Mouse (Mus musculus) forebrain, embryonic 10.5 days (tissue): ENCODE results near the gene Rtn4rl1. TPM values are rescaled to one million over a fixed set of nuclear protein-coding genes. Genes with fewer than 3 reads are reported as not detected.
A peak's percentile ranks its signal among the peaks of the same experiment; 100 is the strongest.
"Not testable (repeated sequence)": the region's sequence is repeated elsewhere in the genome, so short reads cannot be mapped to it uniquely, and the experiment has no call there.

Experiments used
- DNase-seq: peaks from one replicate; pipeline ENCODE4 v3.0.0-alpha.2; 2017; ENCODE audit warnings: low spot score; ENCODE audit errors: extremely low spot score
- H3K27ac ChIP-seq: fragments of 300-500 bp; sonication (generic); 2 replicates; pipeline ENCODE4 v1.5.1; 2016; ENCODE audit warnings: mild to moderate bottlenecking
- H3K27me3 ChIP-seq: fragments of 300-500 bp; sonication (generic); 2 replicates; pipeline ENCODE4 v1.6.1; 2016; ENCODE audit warnings: mild to moderate bottlenecking; ENCODE audit not compliant: poor library complexity, severe bottlenecking
- H3K36me3 ChIP-seq: fragments of 300-500 bp; sonication (generic); replicated peaks from 2 replicates; pipeline ENCODE4 v1.6.1; 2016; ENCODE audit warnings: mild to moderate bottlenecking, moderate library complexity
- H3K4me1 ChIP-seq: fragments of 300-500 bp; sonication (generic); 2 replicates; pipeline ENCODE4 v1.6.1; 2016
- H3K4me3 ChIP-seq: fragments of 300-500 bp; sonication (generic); 2 replicates; pipeline ENCODE4 v1.5.1; 2016; ENCODE audit warnings: mild to moderate bottlenecking, moderate library complexity
- H3K9me3 ChIP-seq: fragments of 300-500 bp; sonication (generic); 2 replicates; pipeline ENCODE4 v1.6.1; 2016; ENCODE audit warnings: mild to moderate bottlenecking, moderate library complexity
- WGBS: fragments of 180-500 bp; shearing (Covaris S2); methylation state at CpG from one replicate; pipeline ENCODE4 v1.1.7; 2016; 5-methylcytosine and 5-hydroxymethylcytosine counted together
- polyA plus RNA-seq: library from polyadenylated mRNA; unstranded; fragments of >200 nt; fragmentation: Nextera tagmentation; extraction: Ambion mirVana; gene quantifications from 2 replicates; pipeline ENCODE4 v1.2.1, GENCODE M21; 2016

Gene Rtn4rl1
- polyA plus RNA-seq, 1 experiment from 2014 or later, result 1.1 TPM

GRCm38 (mm10) chr11:75167643-75168589 is 25.7 kb upstream of the Rtn4rl1 start:
- 3% methylated on average over 61 of the region's 63 CpGs for WGBS
- Histone ChIP-seq H3K4me3 (peak overlapping the region; percentile 57), H3K9me3 (no peaks in the 10 kb centered on the region), H3K36me3 (peaks cover 9% of the 10 kb centered on the region), H3K27ac (peak overlapping the region; percentile 67), H3K4me1 (peaks cover 82% of the 10 kb centered on the region), H3K27me3 (peaks cover 100% of the 10 kb centered on the region)
- DNase-seq, result peak; percentile 34

- Histone ChIP-seq H3K9me3 (no peaks in the 10 kb centered on the region), H3K27me3 (peaks cover 100% of the 10 kb centered on the region), H3K4me1 (peaks cover 91% of the 10 kb centered on the region), H3K36me3 (peaks cover under 1% of the 10 kb centered on the region), H3K4me3 (peak overlapping the region; percentile 57), H3K27ac (peak overlapping the region; percentile 67)
- WGBS, result under 1% methylated on average over 83 of the region's 83 CpGs
- peak; percentile 82 for DNase-seq
Measured at GRCm38 (mm10) chr11:75168590-75169361, 24.8 kb upstream of the Rtn4rl1 start.

- DNase-seq, result no peak
- peak within 1 kb of the TSS; percentile 57 for H3K4me3 ChIP-seq
- H3K9me3 ChIP-seq, result no peaks in the 10 kb centered on the region
- no peaks in the 10 kb centered on the region for H3K36me3 ChIP-seq
- H3K27ac ChIP-seq, result peak within 1 kb of the TSS; percentile 67
- WGBS, result 6% methylated on average over 23 of the region's 23 CpGs
- H3K4me1 ChIP-seq, result peaks cover 96% of the 10 kb centered on the region
- H3K27me3 ChIP-seq, result peaks cover 97% of the 10 kb centered on the region
Measured at GRCm38 (mm10) chr11:75169405-75170080, 24.0 kb upstream of the Rtn4rl1 start, which contains the start of gene Hic1. TSS of gene Hic1 (minus strand) at chr11:75169519.

GRCm38 (mm10) chr11:75170136-75170751 is 23.3 kb upstream of the Rtn4rl1 start:
- peak; percentile 85 for DNase-seq
- Histone ChIP-seq H3K36me3 (no peaks in the 10 kb centered on the region), H3K9me3 (no peaks in the 10 kb centered on the region), H3K4me1 (peaks cover 89% of the 10 kb centered on the region), H3K27me3 (peaks cover 96% of the 10 kb centered on the region), H3K27ac (0 out of 2 replicates have a peak overlapping the region, but pooled peaks have one; percentile 25), H3K4me3 (peak overlapping the region; percentile 56)
- WGBS, result under 1% methylated on average over 38 of the region's 38 CpGs

- 5% methylated on average over 17 of the region's 17 CpGs for WGBS
- DNase-seq, result no peak
- H3K4me3 ChIP-seq, result peak overlapping the region; percentile 72
- H3K4me1 ChIP-seq, result peaks cover 79% of the 10 kb centered on the region
- peaks cover 3% of the 10 kb centered on the region for H3K36me3 ChIP-seq
- peaks cover 93% of the 10 kb centered on the region for H3K27me3 ChIP-seq
- H3K27ac ChIP-seq, result no peak overlapping the region
- no peaks in the 10 kb centered on the region for H3K9me3 ChIP-seq
Measured at GRCm38 (mm10) chr11:75171186-75171865, 22.3 kb upstream of the Rtn4rl1 start.

- H3K4me1 ChIP-seq, result peaks cover 68% of the 10 kb centered on the region
- no peak overlapping the region for H3K27ac ChIP-seq
- peak; percentile 43 for DNase-seq
- H3K9me3 ChIP-seq, result no peaks in the 10 kb centered on the region
- H3K36me3 ChIP-seq, result peaks cover 14% of the 10 kb centered on the region
- peaks cover 84% of the 10 kb centered on the region for H3K27me3 ChIP-seq
- peak overlapping the region; percentile 72 for H3K4me3 ChIP-seq
- under 1% methylated on average over 75 of the region's 75 CpGs for WGBS
Measured at GRCm38 (mm10) chr11:75172151-75173094, 21.2 kb upstream of the Rtn4rl1 start.

- WGBS, result under 1% methylated on average over 69 of the region's 71 CpGs
- Histone ChIP-seq H3K9me3 (no peaks in the 10 kb centered on the region), H3K4me1 (peaks cover 68% of the 10 kb centered on the region), H3K36me3 (peaks cover 22% of the 10 kb centered on the region), H3K4me3 (peak overlapping the region; percentile 72), H3K27me3 (peaks cover 76% of the 10 kb centered on the region), H3K27ac (peak overlapping the region; percentile 76)
- peak; percentile 86 for DNase-seq
Measured at GRCm38 (mm10) chr11:75173095-75173798, 20.3 kb upstream of the Rtn4rl1 start.

GRCm38 (mm10) chr11:75173799-75174165 is 19.8 kb upstream of the Rtn4rl1 start:
- H3K4me3 ChIP-seq, result peak overlapping the region; percentile 72
- no peaks in the 10 kb centered on the region for H3K9me3 ChIP-seq
- peaks cover 22% of the 10 kb centered on the region for H3K36me3 ChIP-seq
- 4% methylated on average over 15 of the region's 15 CpGs for WGBS
- DNase-seq, result no peak
- H3K27me3 ChIP-seq, result peaks cover 70% of the 10 kb centered on the region
- peak overlapping the region; percentile 76 for H3K27ac ChIP-seq
- peaks cover 66% of the 10 kb centered on the region for H3K4me1 ChIP-seq

GRCm38 (mm10) chr11:75174574-75174973 is 19.0 kb upstream of the Rtn4rl1 start:
- peaks cover 66% of the 10 kb centered on the region for H3K4me1 ChIP-seq

GRCm38 (mm10) chr11:75178011-75178410 is 15.6 kb upstream of the Rtn4rl1 start:
- Histone ChIP-seq H3K36me3 (peaks cover 53% of the 10 kb centered on the region), H3K27me3 (peaks cover 28% of the 10 kb centered on the region), H3K4me1 (peaks cover 35% of the 10 kb centered on the region), H3K4me3 (peak overlapping the region; percentile 72), H3K27ac (peak overlapping the region; percentile 89), H3K9me3 (no peaks in the 10 kb centered on the region)
- DNase-seq, result no peak
- 54% methylated on average over 12 of the region's 12 CpGs for WGBS

More at GRCm38 (mm10) chr11:75174574-75174973, 19.0 kb upstream of the Rtn4rl1 start:
- peaks cover 22% of the 10 kb centered on the region for H3K36me3 ChIP-seq
- not testable (repeated sequence) for H3K4me3 ChIP-seq, H3K9me3 ChIP-seq, H3K27ac ChIP-seq, DNase-seq
- WGBS, result 78% methylated on average over 6 of the region's 6 CpGs
- peaks cover 62% of the 10 kb centered on the region for H3K27me3 ChIP-seq
